Mouse (Mus musculus) cerebellum, postnatal 36 days (tissue): ENCODE results near the gene Upf1.

Source experiments
- DNase-seq, 2 experiments: peaks; one replicate each; pipeline ENCODE4 v3.0.0; 2021 to 2022; ENCODE audit warnings: mixed read lengths in 2 of 2

Gene Upf1

DNA sequence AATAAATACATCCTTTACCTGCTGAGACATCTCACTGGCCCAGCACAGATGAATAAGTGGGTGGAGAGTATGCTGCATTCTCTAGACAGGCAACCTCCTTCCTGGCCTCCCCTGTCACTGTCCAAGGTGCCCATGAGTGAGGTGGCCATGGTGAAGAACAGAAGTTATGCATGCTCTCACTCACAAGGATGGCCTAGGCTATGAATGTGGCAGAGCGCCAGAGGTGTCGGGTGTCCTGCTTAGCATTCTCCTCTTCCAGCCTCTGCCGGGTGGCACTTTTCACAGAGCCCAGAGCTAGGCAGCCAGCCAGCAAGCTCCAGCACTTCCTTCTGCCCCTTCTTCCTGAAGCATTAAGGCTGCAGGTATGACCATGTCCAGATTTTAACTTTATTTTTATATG, 6.3 kb upstream of the Upf1 start:
- DNase-seq = no peak

DNA sequence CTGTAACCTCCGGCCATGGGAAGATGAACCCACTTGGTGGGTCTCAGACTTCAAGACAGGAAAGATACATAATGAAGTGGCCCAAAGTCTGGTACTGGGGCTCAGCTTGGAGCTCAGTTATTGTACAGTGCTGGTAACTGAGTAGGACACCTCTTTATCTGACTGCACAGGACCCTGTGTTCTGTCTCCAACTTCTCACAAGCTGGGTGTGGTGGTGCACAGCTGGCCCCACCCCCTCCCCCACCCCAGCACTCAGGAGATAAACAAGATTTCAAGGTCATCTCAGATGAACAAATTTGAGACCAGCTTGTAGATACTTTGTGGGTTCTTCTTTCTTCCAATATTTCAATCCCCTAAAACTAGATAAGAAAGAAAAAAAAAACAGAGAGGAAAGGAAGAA, 3.0 kb upstream of the Upf1 start:
- no peak for DNase-seq

DNA sequence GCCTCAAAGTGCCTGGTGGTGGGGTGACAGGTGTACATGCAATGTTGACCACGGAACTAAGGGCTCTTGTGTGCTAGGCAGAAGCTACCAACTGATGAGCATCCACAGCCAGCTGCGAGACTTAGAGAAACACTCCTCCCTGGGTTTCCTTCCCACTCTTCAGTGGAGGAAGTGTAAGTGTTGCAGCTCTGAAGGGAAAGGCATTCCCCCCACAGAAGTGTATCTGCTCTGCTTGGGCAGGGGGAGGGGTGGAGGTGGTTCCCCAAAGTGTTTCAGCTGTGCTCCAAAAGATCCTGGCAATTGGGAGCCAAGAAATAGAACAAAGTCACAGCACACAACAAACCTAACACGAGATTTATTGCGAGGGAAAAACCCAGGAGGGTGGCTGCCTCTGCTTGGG, 926 bp upstream of the Upf1 start:
- DNase-seq = no peak

DNA sequence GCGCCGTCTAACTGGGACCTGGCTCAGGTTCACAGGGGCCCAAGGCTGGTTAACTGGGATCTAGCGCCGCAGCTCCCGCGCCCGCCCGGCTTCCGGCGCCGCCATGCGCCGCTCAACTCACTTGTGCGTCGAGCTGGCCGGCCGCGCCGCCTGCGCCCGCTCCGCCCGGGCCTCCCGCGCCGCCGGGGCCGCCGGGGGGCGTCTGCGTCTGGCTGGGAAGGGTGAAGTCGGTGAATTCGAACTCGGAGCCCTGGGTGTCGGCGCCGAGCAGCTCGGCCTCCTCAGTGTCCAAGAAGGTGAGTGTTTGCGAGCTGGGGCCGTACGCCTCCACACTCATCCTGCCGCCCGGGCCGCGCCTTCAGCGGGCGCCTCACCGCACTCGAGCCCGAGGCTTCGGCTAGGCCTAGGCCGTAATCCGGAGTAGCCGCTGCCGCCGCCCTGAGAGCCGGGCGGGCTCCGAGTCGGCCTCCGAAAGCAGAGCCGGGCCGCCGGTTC, 374 bp downstream of the Upf1 start:
- no peak for DNase-seq

DNA sequence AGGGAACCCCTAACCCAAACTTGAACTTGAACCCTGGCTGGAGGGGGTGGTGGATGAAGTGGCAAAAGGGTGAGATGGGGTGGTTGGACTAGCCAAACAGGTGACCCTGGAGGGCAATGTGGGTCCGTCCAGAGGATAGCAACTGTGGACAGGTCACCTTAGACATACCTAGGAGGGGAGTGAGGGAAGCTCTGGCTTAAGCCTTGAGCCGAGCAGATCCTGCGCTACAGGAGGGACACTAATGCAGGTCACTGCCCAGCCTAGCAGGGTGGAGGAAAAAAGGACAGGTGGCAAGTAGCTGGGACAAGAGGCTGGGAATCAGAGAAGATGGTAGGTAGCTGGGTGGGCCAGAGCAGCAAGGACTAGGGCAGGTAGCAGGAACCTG, 1.1 kb downstream of the Upf1 start:
- DNase-seq = no peak

DNA sequence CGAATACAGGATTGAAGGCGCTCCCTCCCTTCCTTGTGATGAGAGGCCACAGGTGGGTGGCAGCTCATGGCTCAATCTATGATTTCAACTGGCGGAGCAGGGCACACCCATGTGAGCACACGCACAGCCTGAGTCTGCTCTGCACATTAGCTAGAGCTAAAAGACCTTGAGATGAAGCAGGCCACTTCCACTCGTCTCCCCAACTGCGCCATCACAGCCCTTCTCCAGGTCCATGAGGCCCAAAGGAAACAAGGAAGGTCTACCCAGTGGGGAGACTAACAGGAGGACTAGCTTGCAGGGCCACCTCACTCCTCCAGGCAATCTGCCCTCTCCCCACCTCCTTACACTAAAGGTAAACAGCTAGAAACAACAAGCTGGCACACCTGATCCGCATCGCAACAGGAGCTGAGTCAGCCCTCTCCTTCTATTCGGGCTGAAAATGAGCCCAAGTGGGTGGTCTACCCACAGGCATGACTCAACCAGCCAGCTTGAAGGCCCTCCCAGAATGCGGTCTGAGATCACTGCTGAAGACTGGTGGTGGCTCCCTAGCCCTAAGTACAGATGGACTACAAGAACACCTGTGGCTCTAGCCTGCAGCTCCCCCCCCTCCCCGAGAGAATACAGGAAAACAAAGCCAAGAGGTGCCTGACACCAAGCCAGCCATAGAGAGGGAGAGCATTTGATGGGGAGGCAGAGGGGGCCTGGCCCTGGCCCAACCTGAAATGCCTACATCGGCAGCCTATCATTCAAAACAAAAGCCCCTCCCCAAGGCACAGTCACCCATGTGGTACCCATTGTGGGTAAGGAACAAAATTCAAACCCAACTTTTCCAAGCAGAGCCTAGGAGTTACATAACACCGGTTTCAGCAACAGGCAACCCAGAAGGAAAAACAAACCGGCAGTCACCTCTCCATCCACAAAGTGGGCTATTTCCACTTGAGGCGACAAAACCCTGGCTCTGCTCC, 1.8 kb downstream of the Upf1 start:
- peak; percentile 53 to 57 for DNase-seq

DNA sequence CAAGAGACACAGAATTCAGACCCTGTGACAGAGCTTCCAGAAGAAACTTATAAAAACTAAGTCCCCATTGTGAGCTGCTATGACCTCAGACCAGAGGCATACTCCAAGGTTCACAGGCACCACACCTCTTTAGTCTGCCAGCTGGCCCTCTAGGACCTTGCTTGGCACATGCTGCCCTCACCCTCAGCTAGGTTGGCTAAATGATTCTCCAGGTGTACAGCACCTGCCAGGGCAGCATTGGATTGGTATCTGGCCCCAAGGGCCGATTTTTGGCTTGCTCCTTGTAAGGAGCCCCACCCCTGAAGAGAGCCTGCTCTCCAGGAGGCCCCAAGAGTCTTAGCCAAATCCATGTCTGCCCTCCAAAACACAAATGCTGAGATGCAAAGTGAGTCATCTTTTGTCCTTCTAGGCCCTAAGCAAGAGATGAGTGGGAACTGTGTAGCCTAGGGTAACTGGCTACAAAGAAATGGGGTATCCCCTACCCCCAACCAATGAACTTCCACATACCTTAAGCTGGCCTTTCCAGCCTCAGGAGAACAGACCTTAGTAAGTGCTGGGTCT, 5.1 kb downstream of the Upf1 start:
- DNase-seq = no peak

DNA sequence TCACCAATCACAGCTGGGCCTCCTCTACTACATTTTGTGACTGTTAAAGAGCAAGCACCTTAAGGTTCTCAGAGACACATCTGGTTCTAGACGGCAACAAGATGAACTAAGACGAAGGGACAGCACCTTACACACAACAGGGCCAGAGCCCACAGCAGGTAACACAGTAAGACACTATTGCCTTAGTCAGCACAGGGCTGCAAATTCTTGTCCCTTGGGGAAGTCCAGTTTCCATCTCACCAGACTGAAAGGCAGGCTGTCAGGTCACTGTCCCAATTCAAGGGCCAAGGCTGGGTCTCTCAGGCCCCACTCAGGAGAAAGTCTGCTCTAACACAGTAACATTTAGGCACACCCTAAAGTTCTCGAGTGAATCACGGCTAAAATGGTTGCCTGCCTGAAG, 5.6 kb downstream of the Upf1 start:
- no peak for DNase-seq

DNA sequence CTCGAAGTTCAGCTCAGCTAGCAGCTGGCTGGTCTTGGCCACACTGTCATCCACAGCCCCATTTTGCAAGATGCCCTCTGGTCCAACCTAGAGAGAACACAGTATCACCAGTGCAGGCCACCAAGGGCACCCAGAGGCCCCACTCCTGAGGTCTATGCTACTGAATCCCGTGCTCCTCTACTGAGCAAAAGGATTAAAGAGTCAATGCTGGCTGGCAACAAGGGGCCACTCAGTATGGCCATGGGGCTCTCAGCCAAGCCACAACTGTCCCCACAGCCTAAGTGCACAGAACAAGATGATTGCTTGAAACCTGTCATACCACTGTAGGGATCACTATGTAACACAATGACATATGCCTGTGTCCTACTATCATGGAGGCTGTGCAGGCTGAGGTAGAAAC, 8.8 kb downstream of the Upf1 start:
- DNase-seq = no peak

DNA sequence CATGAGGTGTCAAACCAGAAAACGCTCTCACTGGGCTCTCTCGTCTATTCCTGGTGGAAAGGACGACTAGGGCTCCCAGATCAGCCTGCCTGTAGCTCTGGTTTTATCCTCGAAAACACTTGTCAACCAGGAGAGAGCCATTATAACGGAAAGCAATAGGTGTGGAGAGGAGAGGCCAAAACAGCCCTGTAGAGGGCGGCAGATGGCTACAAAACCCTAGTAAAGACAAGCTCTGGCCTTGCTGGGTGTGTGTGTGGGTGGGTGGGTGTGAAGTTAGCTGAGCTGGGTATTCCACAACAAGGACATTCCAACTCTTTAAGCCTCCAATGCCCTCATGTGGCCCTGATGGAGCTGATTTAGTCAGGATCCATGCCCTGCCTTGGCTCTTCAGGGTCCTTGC, 9.4 kb downstream of the Upf1 start:
- peak; percentile 67 to 74 for DNase-seq

DNA sequence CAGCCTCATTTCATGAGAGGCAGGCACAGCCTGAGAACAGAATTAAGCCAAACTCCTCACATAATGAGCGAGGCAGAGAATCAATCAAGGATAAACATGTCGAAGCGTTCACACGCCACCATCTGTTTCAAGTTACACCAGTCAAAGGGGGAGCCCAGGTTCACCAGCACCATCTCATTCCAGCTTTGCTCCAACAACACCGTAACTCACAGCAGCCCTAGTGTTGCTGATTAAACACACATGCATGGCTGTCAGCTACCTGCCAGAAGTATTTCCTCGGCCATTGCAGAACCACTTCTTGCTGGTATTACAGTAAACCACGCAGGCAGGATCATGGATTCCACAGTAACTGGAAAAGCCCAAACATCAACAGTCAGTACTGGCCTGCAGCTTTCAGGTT, 10.0 kb downstream of the Upf1 start:
- DNase-seq = no peak

DNA sequence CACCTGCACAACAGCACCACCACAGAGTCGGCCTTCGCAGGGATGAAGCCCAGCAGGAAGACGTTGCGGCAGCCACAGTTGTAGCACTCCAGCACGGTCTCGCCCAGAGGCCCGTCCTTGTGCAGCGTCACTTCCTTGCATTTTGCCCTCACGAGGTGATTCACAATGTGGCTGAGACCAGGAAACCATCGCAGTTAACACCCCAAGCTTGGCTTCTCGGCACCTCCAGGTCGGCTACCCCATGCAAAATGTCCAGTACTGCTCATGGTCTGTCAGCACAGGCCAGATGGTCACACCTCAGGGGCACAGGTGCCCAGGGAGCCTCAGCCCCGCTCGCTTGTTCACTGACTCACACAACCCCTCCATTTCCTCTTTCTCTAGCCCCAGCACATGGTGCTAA, 11.1 kb downstream of the Upf1 start:
- DNase-seq = peak; percentile 64 to 70

DNA sequence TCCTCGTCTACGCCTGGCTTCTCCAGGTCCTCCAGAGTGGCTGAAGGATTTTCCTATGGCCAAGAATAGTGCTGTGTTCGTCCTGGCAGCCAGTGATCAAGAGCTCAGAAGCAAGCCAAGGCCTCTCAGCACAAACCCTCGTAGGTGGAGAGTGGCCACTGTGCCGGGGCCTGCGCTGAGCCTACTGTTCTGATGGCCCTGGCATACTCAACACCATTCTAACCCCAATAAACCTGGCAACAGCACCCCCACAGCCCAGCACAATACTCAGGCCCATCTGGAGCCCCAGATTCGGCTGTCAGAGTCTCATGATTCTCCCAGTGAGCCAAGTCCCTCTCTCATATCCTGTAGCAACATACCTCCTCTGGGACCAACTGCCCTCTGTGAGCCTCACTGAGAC, 12.4 kb downstream of the Upf1 start:
- peak in 1 of 2 experiments; percentile 52 for DNase-seq

DNA sequence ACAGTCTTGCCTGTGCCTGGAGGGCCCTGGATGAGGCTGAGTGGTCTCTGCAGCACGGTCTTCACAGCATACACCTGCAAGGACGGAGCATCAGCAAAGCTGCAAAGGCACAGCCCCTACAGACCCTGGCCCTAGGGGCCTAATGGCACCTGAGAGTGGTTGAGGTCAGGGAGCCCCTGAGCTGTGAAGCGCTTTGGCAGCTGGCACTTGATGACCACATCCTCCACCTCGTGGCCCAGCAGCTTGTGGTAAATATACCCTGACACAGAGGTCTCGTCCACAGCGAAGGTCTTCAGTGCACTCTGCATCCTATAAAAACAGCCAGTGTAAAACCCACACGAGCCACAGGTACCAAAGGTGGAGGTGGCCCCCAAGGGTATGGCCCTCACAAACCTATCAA, 14.1 kb downstream of the Upf1 start:
- no peak for DNase-seq

DNA sequence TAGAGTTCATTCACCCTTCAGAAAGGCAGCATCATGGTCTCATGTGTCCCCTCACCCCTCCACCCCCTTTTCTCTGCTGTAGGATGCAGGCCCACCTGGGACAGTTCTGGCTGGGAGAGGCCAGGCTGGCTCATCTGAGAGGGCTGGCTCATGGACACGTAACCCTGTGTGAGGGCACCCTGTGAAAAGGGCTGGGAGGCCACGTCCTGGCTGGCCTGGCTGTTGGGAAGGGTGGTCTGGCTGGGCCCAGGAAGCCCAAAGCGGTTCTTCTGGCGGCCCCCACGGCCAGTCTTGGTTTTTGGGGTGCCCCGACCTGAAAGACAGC, 20.2 kb downstream of the Upf1 start:
- DNase-seq = no peak

DNA sequence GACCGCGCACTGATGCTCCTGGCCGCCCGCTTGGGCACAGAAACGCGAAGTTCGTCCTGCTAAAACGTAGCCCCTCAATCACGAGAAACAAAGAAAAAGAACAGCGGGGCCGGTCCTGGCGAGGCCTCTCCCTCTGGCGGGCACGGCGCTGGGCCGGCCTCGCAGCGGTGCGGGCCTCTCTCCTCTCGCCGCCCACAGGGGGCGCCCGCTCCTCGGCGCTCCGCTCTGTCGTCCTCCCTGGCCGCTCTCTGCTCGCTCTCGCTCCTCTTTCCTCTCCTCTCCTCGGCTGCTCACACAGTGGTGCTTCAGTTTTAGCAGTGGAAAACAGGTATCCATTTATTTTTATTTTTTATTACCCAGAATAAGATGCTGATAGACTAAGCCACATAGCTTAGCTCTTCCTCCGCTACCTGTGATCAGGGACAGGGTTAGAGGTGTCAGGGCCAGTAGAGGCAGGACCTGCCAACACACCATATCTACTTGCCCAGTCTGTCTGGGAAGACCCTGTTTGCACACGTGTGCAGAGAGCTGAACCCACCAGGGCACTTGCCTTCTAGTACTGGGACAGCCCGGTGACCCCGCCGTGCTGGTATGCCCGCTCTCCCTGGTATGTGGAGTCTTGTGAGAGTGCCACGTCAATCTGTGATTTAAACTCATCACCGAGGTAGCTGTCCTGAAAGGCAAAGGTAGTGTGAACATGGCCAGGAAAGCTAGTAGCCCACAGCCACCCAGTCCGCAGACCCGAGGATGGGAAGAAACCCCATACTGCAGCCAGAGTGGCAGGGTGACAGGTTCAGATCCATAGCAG, 20.8 kb downstream of the Upf1 start:
- DNase-seq = peak; percentile 82 to 89

DNA sequence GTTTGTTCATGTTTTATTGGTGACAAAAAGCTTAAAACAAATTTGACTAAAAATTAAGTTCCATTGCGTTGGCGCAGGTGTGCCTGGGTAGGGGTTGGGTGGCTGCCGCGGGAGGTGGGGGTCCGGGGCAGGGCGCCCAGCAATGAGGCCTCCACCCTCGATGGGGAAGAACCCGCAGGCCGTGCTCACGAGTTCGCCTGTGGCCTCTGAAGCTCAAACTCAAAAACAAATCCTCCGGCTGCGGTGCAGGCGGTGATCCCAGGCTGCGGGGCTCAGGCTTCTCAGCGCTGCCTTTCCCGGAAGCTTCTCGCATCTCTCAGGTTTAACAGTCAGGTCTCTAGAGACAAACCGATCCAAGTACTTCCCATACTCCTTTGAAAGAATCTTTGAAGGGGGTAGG, 21.6 kb downstream of the Upf1 start:
- DNase-seq = peak in 1 of 2 experiments; percentile 36

DNA sequence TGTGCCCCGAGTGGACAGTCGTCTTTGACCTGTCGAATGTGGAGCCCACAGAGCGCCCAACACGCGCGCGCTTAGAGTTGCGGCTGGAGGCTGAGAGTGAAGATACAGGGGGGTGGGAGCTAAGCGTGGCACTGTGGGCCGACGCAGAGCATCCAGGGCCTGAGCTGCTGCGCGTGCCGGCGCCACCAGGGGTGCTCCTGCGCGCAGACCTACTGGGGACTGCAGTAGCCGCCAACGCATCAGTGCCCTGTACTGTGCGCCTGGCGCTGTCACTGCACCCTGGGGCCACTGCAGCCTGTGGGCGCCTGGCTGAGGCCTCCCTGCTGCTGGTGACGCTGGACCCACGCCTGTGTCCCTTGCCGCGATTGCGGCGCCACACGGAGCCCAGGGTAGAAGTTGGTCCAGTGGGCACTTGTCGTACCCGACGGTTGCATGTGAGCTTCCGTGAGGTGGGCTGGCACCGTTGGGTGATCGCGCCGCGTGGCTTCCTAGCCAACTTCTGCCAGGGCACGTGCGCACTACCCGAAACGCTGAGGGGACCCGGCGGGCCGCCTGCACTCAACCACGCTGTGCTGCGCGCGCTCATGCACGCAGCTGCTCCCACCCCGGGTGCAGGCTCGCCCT, 22.2 kb downstream of the Upf1 start:
- peak; percentile 46 to 55 for DNase-seq

DNA sequence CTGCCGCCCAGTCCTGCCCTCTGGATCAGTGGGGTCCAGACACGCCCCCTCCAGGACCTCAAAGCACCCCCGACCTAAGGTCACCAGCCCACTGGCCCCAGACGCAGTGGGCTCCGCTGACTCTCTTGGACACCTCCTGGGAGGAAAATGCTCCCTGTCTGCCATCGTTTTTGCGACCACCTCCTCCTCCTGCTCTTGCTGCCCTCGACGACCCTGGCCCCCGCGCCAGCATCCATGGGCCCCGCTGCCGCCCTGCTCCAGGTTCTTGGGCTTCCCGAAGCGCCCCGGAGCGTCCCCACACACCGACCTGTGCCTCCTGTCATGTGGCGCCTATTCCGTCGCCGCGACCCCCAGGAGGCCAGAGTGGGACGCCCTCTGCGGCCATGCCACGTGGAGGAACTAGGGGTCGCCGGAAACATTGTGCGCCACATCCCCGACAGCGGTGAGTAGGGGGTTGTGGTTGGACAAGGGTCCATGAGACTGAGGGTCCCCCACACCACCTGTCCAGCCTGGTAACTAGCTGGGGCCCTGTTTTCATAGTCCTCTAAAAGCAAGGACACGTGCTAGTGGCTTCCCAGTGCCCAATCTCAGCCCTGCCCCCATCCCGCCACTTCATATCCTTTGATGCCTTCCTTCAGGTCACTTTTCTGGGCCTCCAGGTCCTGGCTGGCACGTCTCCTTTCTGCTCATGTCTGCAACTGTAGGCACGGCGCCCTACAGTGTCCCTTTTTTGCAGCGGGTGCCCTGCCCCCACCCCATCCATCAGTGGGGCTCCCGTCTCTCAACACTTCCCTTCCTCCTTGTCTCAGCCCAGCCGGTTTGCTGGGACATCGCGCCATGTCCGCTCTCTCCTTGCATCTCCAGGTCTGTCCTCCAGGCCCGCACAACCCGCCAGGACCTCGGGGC, 23.0 kb downstream of the Upf1 start:
- peak in 1 of 2 experiments; percentile 38 for DNase-seq

DNA sequence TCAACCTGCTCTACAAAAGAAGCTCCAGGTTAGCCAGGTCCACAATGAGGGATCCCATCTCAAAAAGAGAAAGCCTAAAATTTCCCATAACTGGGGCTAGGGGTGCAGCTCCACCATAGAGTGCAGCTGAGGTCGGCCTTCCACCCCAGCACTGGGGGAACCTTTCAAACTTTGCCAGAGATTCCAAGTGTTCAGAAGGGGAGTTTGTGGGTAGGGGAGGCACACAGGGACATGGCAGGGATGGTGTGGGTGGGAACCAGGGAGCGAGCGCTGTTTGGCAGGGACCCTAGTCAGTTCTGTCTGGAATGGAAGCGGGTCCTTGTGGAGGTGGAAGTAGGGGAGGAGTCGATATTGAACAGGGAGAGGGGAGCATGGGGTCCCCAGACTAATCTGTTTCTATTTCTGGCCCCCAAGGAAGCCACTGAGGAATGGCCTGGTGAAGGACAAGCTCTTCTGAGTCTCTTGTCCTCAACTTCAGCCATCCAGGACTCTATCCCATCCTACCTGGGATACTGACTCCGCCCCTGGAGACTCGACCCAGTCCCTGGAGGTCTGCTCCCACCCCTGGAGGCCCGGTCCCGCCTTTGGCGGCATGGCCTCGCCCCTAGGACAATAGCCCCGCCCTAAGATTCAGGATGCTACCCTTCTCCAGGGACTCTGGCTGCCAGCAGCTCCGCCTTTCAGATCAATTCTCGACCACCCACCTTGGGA, 23.8 kb downstream of the Upf1 start, which contains the start of gene Gdf1:
TSS of gene Gdf1 (plus strand) at position 694 of the 711 bp plus-strand sequence.
- no peak for DNase-seq

DNA sequence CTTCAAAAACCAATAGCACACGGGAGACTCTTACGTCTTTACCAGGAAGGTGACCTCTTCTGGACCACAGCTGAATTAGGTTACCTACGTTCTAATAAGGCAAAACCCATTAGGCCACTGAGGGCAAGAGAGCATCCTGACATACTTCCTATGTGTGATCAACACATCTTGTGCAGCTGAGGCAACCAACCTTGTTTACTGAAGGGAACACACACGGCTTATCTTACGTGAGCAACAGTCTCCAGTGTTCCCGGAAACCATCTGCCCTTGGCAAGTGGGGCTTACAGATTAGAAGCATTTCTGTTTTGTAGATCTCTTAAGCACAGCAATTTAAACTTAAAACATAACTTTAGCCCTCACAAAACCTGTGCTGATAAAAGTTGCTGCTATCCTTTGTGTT, 25.6 kb downstream of the Upf1 start:
- no peak for DNase-seq
